ENCODE assay signal across 17 mouse cellular contexts in genomic region chr4:151200316-151200715, GRCm38 (mm10).
A peak's percentile ranks its signal among the peaks of the same experiment; 100 is the strongest.
DNase-seq lines count a peak whose midpoint lies in the region.
"Had no signal": no experiment of that assay in that cellular context is flagged by ENCODE, and none has a peak within 500 bp of the region (broad histone marks: within the 10 kb centered on the region; RNA-seq: fewer than 3 reads in every experiment).

No protein-coding gene starts in this region.

- no peaks in the 10 kb centered on the region for H3K27me3 ChIP-seq in embryonic facial prominence, embryonic 10.5 days (replicated peaks; ENCODE audit: low read depth, poor library complexity, severe bottlenecking)

- no peaks in the 10 kb centered on the region for H3K9me3 ChIP-seq in embryonic facial prominence, embryonic 10.5 days
- H3K9me3 ChIP-seq: hindbrain, embryonic 12.5 days; midbrain, embryonic 12.5 days had no signal

- intact Hi-C loops in left cerebral cortex, postnatal 25 days (cut with DNase I) = loop anchor here (2.0 kb wide), 1 partner anchor 22 kb away; no protein-coding TSS in a partner anchor
- intact Hi-C loops in heart, postnatal 25 days (cut with DNase I) = no loop called here

- H3K4me3 ChIP-seq in embryonic facial prominence, embryonic 10.5 days = no peak overlapping the region
- H3K4me3 ChIP-seq: hindbrain, embryonic 12.5 days; limb, embryonic 13.5 days; midbrain, embryonic 12.5 days had no signal

- H3K27ac ChIP-seq in embryonic facial prominence, embryonic 10.5 days (replicated peaks) = no peak overlapping the region
- H3K27ac ChIP-seq: hindbrain, embryonic 12.5 days; kidney, postnatal 0 days; limb, embryonic 13.5 days; midbrain, embryonic 12.5 days had no signal

- DNase-seq in layer of hippocampus, adult 8-10 months (ENCODE audit: low spot score in 2 of 2) = peak; percentile 51 to 54
- no peak for DNase-seq in layer of hippocampus, postnatal 14 days (ENCODE audit: low spot score in 2 of 2)
- peak; percentile 62 to 87 for DNase-seq in frontal cortex, postnatal 36 days (ENCODE audit: low spot score in 2 of 2)
- peak; percentile 78 to 93 for DNase-seq in left cerebral cortex, postnatal 25 days (ENCODE audit: low spot score in 2 of 2)
- DNase-seq in right cerebral cortex, postnatal 4 days = peak; percentile 63
- DNase-seq in embryonic facial prominence, embryonic 10.5 days (ENCODE audit: low spot score) = no peak
- DNase-seq in heart, postnatal 25 days (ENCODE audit: low spot score) = no peak
- DNase-seq: adrenal gland, adult 8-10 months; cerebellum, adult 9-10 months; heart, adult 11 months; liver, postnatal 0 days; lung, postnatal 4 days had no signal

- no peaks in the 10 kb centered on the region for H3K36me3 ChIP-seq in embryonic facial prominence, embryonic 10.5 days (replicated peaks)
- H3K36me3 ChIP-seq: G1E; hindbrain, embryonic 12.5 days; limb, embryonic 13.5 days; midbrain, embryonic 12.5 days had no signal

- 87% methylated on average over 9 of the region's 9 CpGs for WGBS in embryonic facial prominence, embryonic 10.5 days

- H3K4me1 ChIP-seq in embryonic facial prominence, embryonic 10.5 days = peaks cover 6% of the 10 kb centered on the region

Comparison
In these comparisons a context has a peak if more than half of its experiments do, and no peak if none do; other contexts are left out.
1. DNase-seq: peak in layer of hippocampus, adult 8-10 months (2 of 2), frontal cortex, postnatal 36 days (2 of 2), left cerebral cortex, postnatal 25 days (2 of 2) and right cerebral cortex, postnatal 4 days (single experiment); none in layer of hippocampus, postnatal 14 days (0 of 2), embryonic facial prominence, embryonic 10.5 days (single experiment) and heart, postnatal 25 days (single experiment).